8 mouse cellular contexts compared by ENCODE assay signal in the genomic region with DNA sequence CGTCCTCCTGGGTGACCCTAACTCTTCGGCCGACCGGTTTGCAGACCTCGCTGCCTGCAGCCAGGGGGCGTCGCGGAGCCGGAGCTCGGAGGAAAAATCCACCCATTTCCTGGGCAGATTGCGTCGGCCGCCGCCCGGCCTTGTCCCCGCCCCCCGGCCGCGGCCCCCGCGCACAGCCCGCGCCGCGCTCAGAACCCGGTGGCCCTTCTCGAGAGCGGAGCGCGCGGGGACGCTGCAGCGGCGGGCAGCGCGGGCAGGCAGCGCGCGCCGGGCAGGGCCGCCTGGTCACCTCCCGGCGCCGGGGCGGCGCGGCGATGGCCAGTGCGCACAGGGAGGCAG. TPM values are rescaled to one million over a fixed set of nuclear protein-coding genes. Genes with fewer than 3 reads are reported as not detected.
A peak's percentile ranks its signal among the peaks of the same experiment; 100 is the strongest.
DNase-seq lines count a peak whose midpoint lies in the region; ATAC-seq and TF ChIP-seq lines count a peak whose summit lies in the region.

No protein-coding gene starts in this region.

- H3ac ChIP-seq in C2C12 (ENCODE audit: control insufficient read depth, insufficient read length, low read depth) = peak overlapping the region; percentile 74

- peaks cover 5% of the 10 kb centered on the region for H3K79me3 ChIP-seq in C2C12 (ENCODE audit: low read depth)

- peak; percentile 89 for TF ChIP-seq CTCF in C2C12 (IDR thresholded peaks at IDR 0.05; ENCODE audit: control insufficient read depth, insufficient read depth, insufficient read length)
- TF ChIP-seq CTCF in bone marrow macrophage, adult 2 months (IDR thresholded peaks at IDR 0.05; ENCODE audit: low read depth, low read length) = peak; percentile 52
- peak; percentile 74 for TF ChIP-seq CTCF in liver, embryonic 14.5 days (IDR thresholded peaks at IDR 0.05; ENCODE audit: low read depth)

- H3K9ac ChIP-seq in heart, embryonic 13.5 days = peak overlapping the region; percentile 85
- H3K9ac ChIP-seq in liver, embryonic 14.5 days (replicated peaks) = no peak overlapping the region
- peak overlapping the region; percentile 72 for H3K9ac ChIP-seq in neural tube, embryonic 12.5 days

- H3K9me3 ChIP-seq in heart, embryonic 13.5 days = no peaks in the 10 kb centered on the region
- no peaks in the 10 kb centered on the region for H3K9me3 ChIP-seq in liver, embryonic 14.5 days (ENCODE audit: control insufficient read depth, low read length)
- no peaks in the 10 kb centered on the region for H3K9me3 ChIP-seq in neural tube, embryonic 12.5 days

- H3K4me1 ChIP-seq in bone marrow macrophage, adult 2 months (ENCODE audit: control insufficient read depth, insufficient read depth, low read length) = peaks cover 15% of the 10 kb centered on the region
- H3K4me1 ChIP-seq in heart, embryonic 13.5 days = peaks cover 21% of the 10 kb centered on the region
- 0 out of 4 replicates have a peak, but pooled peaks cover 0 to 5% of the 10 kb centered on the region in 2 experiments for H3K4me1 ChIP-seq in liver, embryonic 14.5 days (replicated peaks; ENCODE audit: control insufficient read depth in 2 of 2, insufficient read depth in 2 of 2, low read length in 1 of 2)
- peaks cover 47% of the 10 kb centered on the region for H3K4me1 ChIP-seq in neural tube, embryonic 12.5 days

- H3K4me3 ChIP-seq in C2C12 (ENCODE audit: insufficient read depth, poor library complexity, severe bottlenecking) = peak overlapping the region; percentile 59
- H3K4me3 ChIP-seq in bone marrow macrophage, adult 2 months (ENCODE audit: insufficient read depth, low read length) = peak overlapping the region; percentile 97
- peak overlapping the region; percentile 63 for H3K4me3 ChIP-seq in heart, embryonic 13.5 days
- H3K4me3 ChIP-seq in liver, embryonic 14.5 days (ENCODE audit: insufficient read depth in 1 of 2, low read depth in 2 of 2, low read length in 2 of 2) = peak overlapping the region in 1 of 2 experiments; percentile 50; a peak in 3 of 4 replicates
- H3K4me3 ChIP-seq in neural tube, embryonic 12.5 days = peak overlapping the region; percentile 57

- peak; percentile 23; the same call in 1 of the 2 replicates for ATAC-seq in heart, embryonic 13.5 days (ENCODE audit: extremely low read depth, insufficient number of reproducible peaks, low FRiP score, low TSS enrichment)
- no peak for ATAC-seq in liver, embryonic 14.5 days (ENCODE audit: insufficient read depth)
- peak; percentile 52; the same call in 1 of the 2 replicates for ATAC-seq in neural tube, embryonic 12.5 days (ENCODE audit: low FRiP score, low read depth)

- TF ChIP-seq POLR2A in bone marrow macrophage, adult 2 months (IDR thresholded peaks at IDR 0.05; ENCODE audit: borderline replicate concordance, low read depth, low read length) = no peak; the same call in 1 of the 2 replicates

- TF ChIP-seq EP300 in liver, embryonic 14.5 days (IDR thresholded peaks at IDR 0.05; ENCODE audit: low read depth) = no peak

- no peak overlapping the region; the same call in 1 of the 2 replicates for H3K27ac ChIP-seq in bone marrow macrophage, adult 2 months (ENCODE audit: insufficient read depth, low read depth, low read length)
- H3K27ac ChIP-seq in heart, embryonic 13.5 days (replicated peaks) = no peak overlapping the region
- no peak overlapping the region for H3K27ac ChIP-seq in liver, embryonic 14.5 days
- H3K27ac ChIP-seq in neural tube, embryonic 12.5 days = peak overlapping the region; percentile 42; the same call in 1 of the 2 replicates

- H3K36me3 ChIP-seq in C2C12 (ENCODE audit: control insufficient read depth, insufficient read depth) = peaks cover 22% of the 10 kb centered on the region
- H3K36me3 ChIP-seq in heart, embryonic 13.5 days = no peaks in the 10 kb centered on the region
- H3K36me3 ChIP-seq in liver, embryonic 14.5 days (replicated peaks; ENCODE audit: control insufficient read depth, insufficient read depth, low read depth) = no peaks in the 10 kb centered on the region
- H3K36me3 ChIP-seq in neural tube, embryonic 12.5 days = 0 out of 2 replicates have a peak, but pooled peaks cover 3% of the 10 kb centered on the region

- peaks cover 25% of the 10 kb centered on the region for H3K79me2 ChIP-seq in C2C12 (ENCODE audit: control insufficient read depth, insufficient read depth)

- peak; percentile 25 for DNase-seq in fibroblast of lung, adult 2 months (ENCODE audit: low read depth)
- peak; percentile 93 for DNase-seq in kidney, postnatal 10 days
- peak; percentile 11 to 17 (median 16) for DNase-seq in liver, embryonic 14.5 days (ENCODE audit: low read depth in 3 of 3, low spot score in 3 of 3)
- DNase-seq in testis, postnatal 10 days (ENCODE audit: low spot score) = peak; percentile 94

- WGBS in heart, embryonic 13.5 days = under 1% methylated on average over 37 of the region's 49 CpGs
- 1% methylated on average over 49 of the region's 49 CpGs for WGBS in liver, embryonic 14.5 days (ENCODE audit: insufficient replicate concordance)
- WGBS in neural tube, embryonic 12.5 days = under 1% methylated on average over 47 of the region's 49 CpGs

- H3K27me3 ChIP-seq in C2C12 (ENCODE audit: control insufficient read depth, insufficient read depth, insufficient read length) = peaks cover 7% of the 10 kb centered on the region
- H3K27me3 ChIP-seq in heart, embryonic 13.5 days (replicated peaks) = peaks cover 85% of the 10 kb centered on the region
- peaks cover 39% of the 10 kb centered on the region for H3K27me3 ChIP-seq in liver, embryonic 14.5 days (ENCODE audit: control insufficient read depth, insufficient read depth, low read length)
- peaks cover 8% of the 10 kb centered on the region; the same call in 1 of the 2 replicates for H3K27me3 ChIP-seq in neural tube, embryonic 12.5 days (replicated peaks)

- peak overlapping the region; percentile 94 for H3K4me2 ChIP-seq in heart, embryonic 13.5 days
- H3K4me2 ChIP-seq in liver, embryonic 14.5 days (ENCODE audit: low read depth) = peak overlapping the region; percentile 61
- peak overlapping the region; percentile 98 for H3K4me2 ChIP-seq in neural tube, embryonic 12.5 days (replicated peaks)

TF ChIP-seq in C2C12, 6 proteins besides CTCF, POLR2A, EP300 and RAD21:
- no peak for TF ChIP-seq MYOG (IDR thresholded peaks at IDR 0.05; ENCODE audit: control insufficient read depth, extremely low read depth, insufficient read length)
- no peak for TF ChIP-seq FOSL1 (IDR thresholded peaks at IDR 0.05; ENCODE audit: insufficient read depth, low read length, poor library complexity, severe bottlenecking)
- TF ChIP-seq MYOD1 (IDR thresholded peaks at IDR 0.05; ENCODE audit: control insufficient read depth, insufficient read length, low read depth) = no peak

RNA-seq across cellular contexts. Expression of a gene that starts 12.6 kb away (rescaled TPM):
- 55.2 TPM for polyA plus RNA-seq in C2C12 (2012; fragmentation: generic; extraction: Trizol)
- 87.3 and 89.9 TPM in 2 replicates for polyA plus RNA-seq in bone marrow macrophage, adult 2 months (2012; ENCODE audit: insufficient read depth, insufficient read length, missing spikeins)
- polyA plus RNA-seq in heart, embryonic 13.5 days (2015; fragmentation: Nextera tagmentation; extraction: Ambion mirVana) = 4.9 and 5.3 TPM in 2 replicates
- polyA plus RNA-seq in liver, embryonic 14.5 days (2012; rRNA removed) = 2.2 and 2.6 TPM in 2 replicates
- 1.0 and 2.5 TPM in 2 replicates for polyA plus RNA-seq in liver, embryonic 14.5 days (2014; fragmentation: Nextera tagmentation; extraction: Ambion mirVana)
- polyA plus RNA-seq in neural tube, embryonic 12.5 days (2016; fragmentation: Nextera tagmentation; extraction: Ambion mirVana) = 171 and 188 TPM in 2 replicates

Comparison
In these comparisons a context has a peak if more than half of its experiments do, and no peak if none do; other contexts are left out.
1. DNase-seq: peak in every context shown above with its lines; median percentile 94 in testis, postnatal 10 days; 93 in kidney, postnatal 10 days; 25 in fibroblast of lung, adult 2 months; 16 in liver, embryonic 14.5 days.